Mouse (Mus musculus): ENCODE results near the gene Fas.

DNA sequence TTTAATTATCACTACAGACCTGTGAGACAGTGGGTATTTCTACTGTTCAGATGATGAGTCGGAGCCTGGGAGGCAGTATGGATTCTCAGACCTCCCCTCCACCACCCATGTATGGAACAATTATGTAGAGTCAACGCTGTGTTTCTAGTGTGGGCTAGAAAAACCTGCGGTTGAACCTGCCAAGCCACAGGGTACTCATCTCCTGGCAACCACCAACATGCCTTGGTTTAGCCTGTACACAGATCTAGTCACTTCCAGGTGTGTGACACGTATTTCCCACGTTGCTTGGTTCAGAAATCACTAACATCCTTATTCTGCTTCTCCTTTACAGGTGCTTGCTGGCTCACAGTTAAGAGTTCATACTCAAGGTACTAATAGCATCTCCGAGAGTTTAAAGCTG, 16.3 kb downstream of the Fas start:
- no peak for TF ChIP-seq CTCF (IDR thresholded peaks at IDR 0.05; ENCODE audit: borderline replicate concordance, extremely low read depth, insufficient read depth, insufficient read length)
- TF ChIP-seq POLR2A (IDR thresholded peaks at IDR 0.05; ENCODE audit: borderline replicate concordance, extremely low read depth, insufficient read depth, insufficient read length, poor library complexity, severe bottlenecking), result no peak

Measured in brain, embryonic 14.5 days (tissue).